ENCODE assay signal across 8 mouse cellular contexts in the genomic region with DNA sequence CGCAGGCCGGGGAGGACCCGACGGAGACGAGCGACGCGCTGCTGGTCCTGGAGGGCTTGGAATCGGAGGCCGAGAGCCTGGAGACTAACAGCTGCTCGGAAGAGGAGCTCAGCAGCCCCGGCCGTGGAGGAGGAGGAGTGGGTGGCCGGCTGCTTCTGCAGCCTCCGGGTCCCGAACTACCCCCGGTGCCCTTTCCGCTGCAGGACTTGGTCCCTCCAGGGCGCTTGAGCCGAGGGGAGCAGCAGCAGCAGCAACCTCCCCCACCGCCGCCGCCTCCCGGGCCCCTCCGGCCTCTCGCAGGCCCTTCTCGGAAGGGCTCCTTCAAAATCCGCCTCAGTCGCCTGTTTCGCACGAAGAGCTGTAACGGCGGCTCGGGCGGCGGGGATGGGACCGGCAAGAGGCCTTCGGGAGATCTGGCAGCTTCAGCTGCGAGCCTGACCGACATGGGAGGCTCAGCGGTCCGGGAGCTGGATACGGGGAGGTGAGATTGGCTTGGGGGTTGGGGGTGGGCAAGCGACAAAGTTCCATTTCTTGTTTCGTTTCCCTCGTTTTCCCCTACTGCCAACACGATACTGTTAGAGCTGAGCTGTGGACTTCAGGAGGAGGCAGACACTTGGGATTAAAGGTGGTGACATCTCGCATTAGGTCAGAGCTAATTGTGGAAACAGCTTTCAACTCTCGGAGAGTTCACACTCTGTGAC. TPM values are rescaled to one million over a fixed set of nuclear protein-coding genes. Genes with fewer than 3 reads are reported as not detected.
DNase-seq lines count a peak whose midpoint lies in the region; ATAC-seq and TF ChIP-seq lines count a peak whose summit lies in the region.

No protein-coding gene starts in this region.

- H3K4me2 ChIP-seq in forebrain, embryonic 14.5 days (ENCODE audit: low read length), result peak overlapping the region; percentile 89
- H3K4me2 ChIP-seq in hindbrain, embryonic 13.5 days, result peak overlapping the region; percentile 98
- peak overlapping the region; percentile 97 for H3K4me2 ChIP-seq in liver, embryonic 13.5 days
- H3K4me2 ChIP-seq in myocyte (ENCODE audit: low read depth), result peak overlapping the region; percentile 99

- TF ChIP-seq CTCF in left cerebral cortex, adult 2 months (IDR thresholded peaks at IDR 0.05), result no peak
- no peak; the same call in 1 of the 2 replicates for TF ChIP-seq CTCF in thymus, adult 2 months (IDR thresholded peaks at IDR 0.05; ENCODE audit: borderline replicate concordance, control insufficient read depth, extremely low read depth, insufficient read depth, low read length, poor library complexity)

- peak overlapping the region; percentile 88 for H3K9ac ChIP-seq in forebrain, embryonic 14.5 days (ENCODE audit: low read length)
- peak overlapping the region; percentile 100 for H3K9ac ChIP-seq in hindbrain, embryonic 13.5 days
- peak overlapping the region; percentile 99 for H3K9ac ChIP-seq in liver, embryonic 13.5 days

- H3K27ac ChIP-seq in left cerebral cortex, adult 2 months, result peak overlapping the region; percentile 94
- peak overlapping the region; percentile 87 for H3K27ac ChIP-seq in forebrain, embryonic 14.5 days (ENCODE audit: low read depth, low read length)
- peak overlapping the region; percentile 90 for H3K27ac ChIP-seq in hindbrain, embryonic 13.5 days
- peak overlapping the region; percentile 87 for H3K27ac ChIP-seq in liver, embryonic 13.5 days
- no peak overlapping the region for H3K27ac ChIP-seq in thymus, adult 2 months (ENCODE audit: control insufficient read depth, insufficient read depth, low read length)

- WGBS in forebrain, embryonic 14.5 days, result under 1% methylated on average over 46 of the region's 49 CpGs
- WGBS in hindbrain, embryonic 13.5 days, result 1% methylated on average over 48 of the region's 49 CpGs
- under 1% methylated on average over 49 of the region's 49 CpGs for WGBS in liver, embryonic 13.5 days (ENCODE audit: insufficient replicate concordance)
- WGBS in thymus, adult 2 months, result under 1% methylated on average over 49 of the region's 49 CpGs

- H3K4me3 ChIP-seq in left cerebral cortex, adult 2 months, result peak overlapping the region; percentile 97
- H3K4me3 ChIP-seq in forebrain, embryonic 14.5 days (ENCODE audit: low read depth, low read length), result peak overlapping the region; percentile 70
- peak overlapping the region; percentile 100 for H3K4me3 ChIP-seq in hindbrain, embryonic 13.5 days
- peak overlapping the region; percentile 98 for H3K4me3 ChIP-seq in liver, embryonic 13.5 days (replicated peaks)
- peak overlapping the region; percentile 77 for H3K4me3 ChIP-seq in myocyte
- peak overlapping the region; percentile 98 for H3K4me3 ChIP-seq in thymus, adult 2 months (ENCODE audit: control insufficient read depth, insufficient read depth, low read length)

- peak; percentile 28 to 33 for DNase-seq in left cerebral cortex, adult 2 months (ENCODE audit: extremely low spot score in 1 of 2, low spot score in 2 of 2)
- no peak for DNase-seq in left cerebral cortex, postnatal 25 days (ENCODE audit: low spot score in 2 of 2)
- DNase-seq in brain, adult 2 months (ENCODE audit: low read depth, low spot score), result peak; percentile 53
- DNase-seq in forebrain, embryonic 14.5 days (ENCODE audit: low spot score), result peak; percentile 14
- DNase-seq in liver, embryonic 13.5 days, result peak; percentile 36
- DNase-seq in thymus, adult 2 months, result peak; percentile 45

- H3K27me3 ChIP-seq in forebrain, embryonic 14.5 days (replicated peaks; ENCODE audit: control insufficient read depth, insufficient read depth, low read length), result no peaks in the 10 kb centered on the region
- H3K27me3 ChIP-seq in hindbrain, embryonic 13.5 days, result no peaks in the 10 kb centered on the region
- H3K27me3 ChIP-seq in liver, embryonic 13.5 days, result no peaks in the 10 kb centered on the region
- H3K27me3 ChIP-seq in myocyte (ENCODE audit: control insufficient read depth, insufficient read depth, insufficient read length), result no peaks in the 10 kb centered on the region
- no peaks in the 10 kb centered on the region for H3K27me3 ChIP-seq in thymus, adult 2 months (ENCODE audit: control insufficient read depth, insufficient read depth, low read length)

- peaks cover 26% of the 10 kb centered on the region for H3K4me1 ChIP-seq in forebrain, embryonic 14.5 days (ENCODE audit: control insufficient read depth, insufficient read depth, low read length)
- peaks cover 46% of the 10 kb centered on the region for H3K4me1 ChIP-seq in hindbrain, embryonic 13.5 days (replicated peaks)
- peaks cover 46% of the 10 kb centered on the region for H3K4me1 ChIP-seq in liver, embryonic 13.5 days (replicated peaks)
- H3K4me1 ChIP-seq in thymus, adult 2 months (replicated peaks; ENCODE audit: control insufficient read depth, insufficient read depth, low read length), result peaks cover 11% of the 10 kb centered on the region

- 0 out of 2 replicates have a peak, but pooled peaks cover 3% of the 10 kb centered on the region for H3K36me3 ChIP-seq in forebrain, embryonic 14.5 days (ENCODE audit: control insufficient read depth, insufficient read depth, low read length)
- 0 out of 2 replicates have a peak, but pooled peaks cover 4% of the 10 kb centered on the region for H3K36me3 ChIP-seq in hindbrain, embryonic 13.5 days
- 0 out of 2 replicates have a peak, but pooled peaks cover 3% of the 10 kb centered on the region for H3K36me3 ChIP-seq in liver, embryonic 13.5 days
- H3K36me3 ChIP-seq in myocyte (ENCODE audit: control insufficient read depth, insufficient read depth), result no peaks in the 10 kb centered on the region
- no peaks in the 10 kb centered on the region for H3K36me3 ChIP-seq in thymus, adult 2 months (ENCODE audit: control insufficient read depth, insufficient read depth, low read length)

- no peak for TF ChIP-seq POLR2A in myocyte (IDR thresholded peaks at IDR 0.05; ENCODE audit: insufficient read length, low read depth)
- TF ChIP-seq POLR2A in thymus, adult 2 months (IDR thresholded peaks at IDR 0.05; ENCODE audit: control insufficient read depth, extremely low read depth, insufficient read depth, low read length, poor library complexity), result 0 out of 2 replicates have a peak, but pooled peaks have one; percentile 12

- H3K79me2 ChIP-seq in myocyte (ENCODE audit: control insufficient read depth, insufficient read depth), result peaks cover 51% of the 10 kb centered on the region

- H3K9me3 ChIP-seq in forebrain, embryonic 14.5 days (replicated peaks; ENCODE audit: control insufficient read depth, low read length), result no peaks in the 10 kb centered on the region
- H3K9me3 ChIP-seq in hindbrain, embryonic 13.5 days, result no peaks in the 10 kb centered on the region
- H3K9me3 ChIP-seq in liver, embryonic 13.5 days (replicated peaks), result no peaks in the 10 kb centered on the region

- intact Hi-C loops in left cerebral cortex, adult 2 months (cut with DNase I), result loop anchor here (2.0 to 10.0 kb wide), 2 partner anchors 38 to 262 kb away; a partner anchor contains a TSS
- intact Hi-C loops in left cerebral cortex, postnatal 25 days (cut with DNase I), result loop anchor here (2.0 kb wide), 1 partner anchor 38 kb away; no protein-coding TSS in a partner anchor

- ATAC-seq in forebrain, embryonic 14.5 days, result no peak
- ATAC-seq in hindbrain, embryonic 13.5 days (ENCODE audit: low FRiP score), result 0 out of 2 replicates have a peak, but pooled peaks have one; percentile 2
- ATAC-seq in liver, embryonic 13.5 days (ENCODE audit: low read depth), result peak; percentile 6

- H3ac ChIP-seq in myocyte (ENCODE audit: control insufficient read depth, insufficient read length), result peak overlapping the region; percentile 85

TF ChIP-seq in myocyte, 11 proteins besides CTCF, POLR2A, EP300 and RAD21 (continues in another document):
- no peak for TF ChIP-seq POLR2AphosphoS2 (IDR thresholded peaks at IDR 0.05; ENCODE audit: insufficient read length, low read depth)
- no peak for TF ChIP-seq CEBPB (IDR thresholded peaks at IDR 0.05; ENCODE audit: insufficient read depth, poor library complexity, severe bottlenecking)
- peak in 1 of 3 experiments; percentile 0 for TF ChIP-seq MYOG (IDR thresholded peaks at IDR 0.05; ENCODE audit: control insufficient read depth in 1 of 3, insufficient read depth in 1 of 3, insufficient read length in 2 of 3, low read depth in 2 of 3)

RNA-seq across cellular contexts. Expression of a gene that starts 0.7 kb away (rescaled TPM):
- 10 to 100 TPM; 87.2 to 91.9 TPM for total RNA-seq in left cerebral cortex, adult 2 months (2021)
- 10 to 100 TPM; 87.3 to 94.1 TPM for total RNA-seq in left cerebral cortex, postnatal 25 days (2021)
- 5.7 and 5.9 TPM in 2 replicates for polyA plus RNA-seq in forebrain, embryonic 14.5 days (2014; fragmentation: Nextera tagmentation; extraction: Ambion mirVana)
- 8.4 and 9.2 TPM in 2 replicates for polyA plus RNA-seq in hindbrain, embryonic 13.5 days (2015; fragmentation: Nextera tagmentation; extraction: Ambion mirVana)
- 1.0 and 1.1 TPM in 2 replicates for polyA plus RNA-seq in liver, embryonic 13.5 days (2015; fragmentation: Nextera tagmentation; extraction: Ambion mirVana)
- polyA plus RNA-seq in myocyte (2012; fragmentation: generic; extraction: Trizol), result 19.8 TPM
- 17.3 and 17.8 TPM in 2 replicates for polyA plus RNA-seq in thymus, adult 2 months (2012; rRNA removed)

RNA-seq across cellular contexts. Expression of a gene that starts 11.2 kb away (rescaled TPM):
- total RNA-seq in left cerebral cortex, adult 2 months (2021), result under 1 TPM; 0.18 to 0.37 TPM
- under 1 TPM; 0.18 to 0.43 TPM for total RNA-seq in left cerebral cortex, postnatal 25 days (2021)
- polyA plus RNA-seq in forebrain, embryonic 14.5 days (2014; fragmentation: Nextera tagmentation; extraction: Ambion mirVana), result 0.20 and 0.34 TPM in 2 replicates
- polyA plus RNA-seq in hindbrain, embryonic 13.5 days (2015; fragmentation: Nextera tagmentation; extraction: Ambion mirVana), result 0.16 and 0.25 TPM in 2 replicates
- polyA plus RNA-seq in liver, embryonic 13.5 days (2015; fragmentation: Nextera tagmentation; extraction: Ambion mirVana), result 0.01 TPM in 1 of 2 replicates, not detected in the other
- polyA plus RNA-seq in myocyte (2012; fragmentation: generic; extraction: Trizol), result 0.08 TPM
- polyA plus RNA-seq in thymus, adult 2 months (2012; rRNA removed), result 0.54 and 0.70 TPM in 2 replicates

RNA-seq across cellular contexts. Expression of a gene that starts 47.6 kb away (rescaled TPM):
- 10 to 100 TPM; 26.4 to 28.2 TPM for total RNA-seq in left cerebral cortex, adult 2 months (2021)
- 10 to 100 TPM; 27.0 to 27.2 TPM for total RNA-seq in left cerebral cortex, postnatal 25 days (2021)
- polyA plus RNA-seq in forebrain, embryonic 14.5 days (2014; fragmentation: Nextera tagmentation; extraction: Ambion mirVana), result 42.2 and 43.4 TPM in 2 replicates
- polyA plus RNA-seq in hindbrain, embryonic 13.5 days (2015; fragmentation: Nextera tagmentation; extraction: Ambion mirVana), result 38.4 and 39.0 TPM in 2 replicates
- 33.4 and 39.8 TPM in 2 replicates for polyA plus RNA-seq in liver, embryonic 13.5 days (2015; fragmentation: Nextera tagmentation; extraction: Ambion mirVana)
- 36.3 TPM for polyA plus RNA-seq in myocyte (2012; fragmentation: generic; extraction: Trizol)
- 13.2 and 14.1 TPM in 2 replicates for polyA plus RNA-seq in thymus, adult 2 months (2012; rRNA removed)

RNA-seq across cellular contexts. Expression of a gene that starts 52.2 kb away (rescaled TPM):
- 10 to 100 TPM; 64.4 to 78.6 TPM for total RNA-seq in left cerebral cortex, adult 2 months (2021)
- total RNA-seq in left cerebral cortex, postnatal 25 days (2021), result 10 to 100 TPM; 63.8 to 66.5 TPM
- 5.4 and 6.3 TPM in 2 replicates for polyA plus RNA-seq in forebrain, embryonic 14.5 days (2014; fragmentation: Nextera tagmentation; extraction: Ambion mirVana)
- 6.6 and 6.7 TPM in 2 replicates for polyA plus RNA-seq in hindbrain, embryonic 13.5 days (2015; fragmentation: Nextera tagmentation; extraction: Ambion mirVana)
- 6.2 and 6.8 TPM in 2 replicates for polyA plus RNA-seq in liver, embryonic 13.5 days (2015; fragmentation: Nextera tagmentation; extraction: Ambion mirVana)
- polyA plus RNA-seq in myocyte (2012; fragmentation: generic; extraction: Trizol), result 41.9 TPM
- polyA plus RNA-seq in thymus, adult 2 months (2012; rRNA removed), result 13.3 and 18.0 TPM in 2 replicates

Comparison
In these comparisons a context has a peak if more than half of its experiments do, and no peak if none do; other contexts are left out.
1. DNase-seq: peak in left cerebral cortex, adult 2 months (2 of 2), brain, adult 2 months (single experiment), forebrain, embryonic 14.5 days (single experiment), liver, embryonic 13.5 days (single experiment) and thymus, adult 2 months (single experiment); none in left cerebral cortex, postnatal 25 days (0 of 2).
2. Peak in every context shown above with its lines, with median percentiles within 50 percentile points of each other: H3K4me3 ChIP-seq, H3K4me2 ChIP-seq and H3K9ac ChIP-seq.